Mouse (Mus musculus) heart, postnatal 36 days (tissue): Measurements from ENCODE around the gene Sox10. TPM values are rescaled to one million over a fixed set of nuclear protein-coding genes. Genes with fewer than 3 reads are reported as not detected.

Experiments
- DNase-seq, 2 experiments: peaks; one replicate each; pipeline ENCODE4 v3.0.0; 2021 to 2022
- intact Hi-C: fragments of 180-260 bp; cut with DNase I; formaldehyde crosslinking; loops from one replicate; pipeline ENCODE4 v1.15.1; 2025
- total RNA-seq, 2 experiments: library from RNA; stranded (reverse); gene quantifications; 2 replicates each; pipeline ENCODE4 v1.2.3; 2021

Gene Sox10
- total RNA-seq, 2 experiments from 2014 or later = 1.4 to 1.6 TPM

DNA sequence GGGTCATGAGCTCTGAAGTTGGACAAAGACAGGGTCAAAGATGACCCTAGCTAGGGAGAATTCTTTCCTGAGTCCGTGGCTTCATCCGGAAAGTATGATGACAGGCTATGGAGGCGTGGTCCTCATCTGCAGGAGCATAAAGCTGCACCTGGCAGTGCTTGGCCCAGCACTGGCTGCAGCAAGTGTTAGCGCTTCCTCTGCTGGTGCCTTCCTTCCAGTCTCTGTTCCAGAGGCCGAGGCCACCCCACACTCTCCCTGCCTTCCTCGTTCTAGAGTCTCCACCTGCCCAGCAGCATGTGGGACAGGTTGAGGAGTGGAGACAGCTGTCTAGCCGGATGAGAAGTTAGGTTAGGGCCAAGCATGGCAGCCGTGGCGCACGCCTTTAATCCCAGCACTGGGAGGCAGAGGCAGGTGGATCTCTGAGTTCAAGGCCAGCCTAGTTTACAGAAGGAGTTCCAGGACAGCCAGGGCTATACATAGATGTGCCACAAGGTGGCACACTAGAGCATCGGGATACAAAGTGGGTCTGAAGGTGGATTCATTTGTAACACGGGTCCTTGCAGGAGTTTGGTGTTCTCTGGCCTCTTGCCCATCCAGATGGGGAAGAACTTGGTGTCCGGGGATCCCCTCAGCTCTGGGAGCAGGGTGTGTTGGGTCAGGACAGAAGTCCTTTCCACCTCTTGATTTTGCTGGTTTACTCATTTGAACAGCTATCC, 38.7 kb downstream of the Sox10 start:
- DNase-seq = peak; percentile 64 to 66
- intact Hi-C loops = loop anchor here (2.0 kb wide), 2 partner anchors 22 to 34 kb away; no protein-coding TSS in a partner anchor

DNA sequence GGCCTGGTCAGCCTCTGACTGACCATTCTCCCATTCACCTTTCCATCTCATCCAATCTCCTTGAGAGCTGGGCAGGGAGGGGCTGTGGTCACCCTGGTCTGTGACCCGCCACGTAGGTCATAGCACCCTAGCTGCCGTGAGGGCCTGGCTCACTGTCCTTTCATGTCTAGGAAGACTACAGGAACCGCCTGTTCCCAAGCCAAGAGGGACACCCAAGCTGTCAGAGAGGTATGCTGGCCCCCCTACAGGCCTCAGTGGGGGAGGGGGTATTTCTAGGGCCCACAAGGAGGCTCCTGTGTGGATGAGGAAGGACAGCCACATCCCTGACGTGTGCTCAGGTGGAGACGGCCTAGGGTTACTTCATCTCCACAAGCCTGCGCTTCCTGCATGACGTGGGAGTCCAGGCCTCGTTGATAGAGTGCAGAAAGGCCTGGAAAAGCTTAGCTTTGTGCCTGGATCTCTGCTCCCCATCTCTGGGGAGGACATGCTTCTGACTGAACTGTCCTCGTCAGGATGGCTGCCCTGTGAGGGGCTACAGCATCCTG, 40.6 kb downstream of the Sox10 start:
- DNase-seq = no peak
- intact Hi-C loops = no loop called here

- intact Hi-C loops = no loop called here
- no peak for DNase-seq
Observed at GRCm38 (mm10) chr15:79123751-79124150, 41.3 kb downstream of the Sox10 start.

- intact Hi-C loops = no loop called here
- no peak for DNase-seq
Observed at GRCm38 (mm10) chr15:79122546-79122945, 42.5 kb downstream of the Sox10 start.

DNA sequence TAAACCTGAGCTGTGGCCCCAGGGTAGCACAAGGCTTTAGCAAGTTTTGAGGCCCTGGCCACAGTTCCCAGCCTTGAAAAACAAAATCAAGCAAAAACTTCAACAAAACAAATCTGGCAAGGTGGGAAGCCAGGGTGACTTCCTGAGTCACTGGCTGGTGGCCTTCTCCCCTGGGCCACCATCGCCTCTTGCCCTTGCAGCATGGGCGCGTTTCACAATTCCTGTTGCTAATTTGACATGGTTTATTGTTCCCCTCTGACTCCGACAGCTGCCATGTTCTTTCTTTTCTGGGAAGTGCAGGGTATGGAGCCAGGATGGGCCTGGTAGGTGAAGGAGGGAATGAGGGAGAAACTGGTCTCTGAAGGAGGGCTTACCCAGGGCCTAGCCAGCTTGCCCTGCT, 42.9 kb downstream of the Sox10 start:
- intact Hi-C loops = no loop called here
- DNase-seq = no peak

DNA sequence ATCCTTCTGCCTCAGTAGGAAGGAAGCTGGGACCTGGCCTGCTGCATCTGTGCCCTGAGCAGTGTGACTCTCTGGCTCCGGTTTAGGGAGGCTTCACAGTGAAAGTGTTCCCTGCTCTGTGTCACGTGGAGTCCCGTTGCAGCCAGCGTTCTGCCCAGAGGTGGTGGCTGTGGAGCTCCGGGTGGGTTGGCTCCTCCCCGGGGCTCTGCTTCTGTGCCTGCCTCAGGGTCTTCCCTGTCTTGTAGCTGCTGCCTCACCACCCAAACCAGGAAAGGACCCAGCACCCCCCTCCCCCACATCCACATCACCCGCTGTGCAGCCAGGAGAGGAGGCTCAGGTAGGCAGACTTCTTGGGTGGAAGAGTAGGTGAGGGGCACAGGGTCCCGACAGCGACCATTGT, 45.5 kb downstream of the Sox10 start:
- intact Hi-C loops = no loop called here
- no peak for DNase-seq

- intact Hi-C loops = no loop called here
- DNase-seq = no peak
Observed at GRCm38 (mm10) chr15:79115276-79115675, 49.8 kb downstream of the Sox10 start.

- intact Hi-C loops = loop anchor here (2.0 kb wide), 1 partner anchor 15 kb away; no protein-coding TSS in a partner anchor
- peak in 1 of 2 experiments; percentile 55 for DNase-seq
Observed at GRCm38 (mm10) chr15:79111774-79112173, 53.3 kb downstream of the Sox10 start.

- no peak for DNase-seq
- intact Hi-C loops = loop anchor here (2.0 kb wide), 1 partner anchor 14 kb away; no protein-coding TSS in a partner anchor
Observed at GRCm38 (mm10) chr15:79110528-79110927, 54.5 kb downstream of the Sox10 start.

- no peak for DNase-seq
- intact Hi-C loops = loop anchor here (2.0 kb wide), 1 partner anchor 13 kb away; no protein-coding TSS in a partner anchor
Observed at GRCm38 (mm10) chr15:79110031-79110430, 55.0 kb downstream of the Sox10 start.

- intact Hi-C loops = no loop called here
- no peak for DNase-seq
Observed at GRCm38 (mm10) chr15:79109321-79109934, 55.6 kb downstream of the Sox10 start.

- intact Hi-C loops = no loop called here
- DNase-seq = peak; percentile 76 to 83
Observed at GRCm38 (mm10) chr15:79108421-79109320, 56.4 kb downstream of the Sox10 start, which contains the start of gene Micall1. TSS of gene Micall1 (plus strand) at chr15:79108898.

GRCm38 (mm10) chr15:79107966-79108365, 57.1 kb downstream of the Sox10 start:
- DNase-seq = no peak
- intact Hi-C loops = no loop called here

DNA sequence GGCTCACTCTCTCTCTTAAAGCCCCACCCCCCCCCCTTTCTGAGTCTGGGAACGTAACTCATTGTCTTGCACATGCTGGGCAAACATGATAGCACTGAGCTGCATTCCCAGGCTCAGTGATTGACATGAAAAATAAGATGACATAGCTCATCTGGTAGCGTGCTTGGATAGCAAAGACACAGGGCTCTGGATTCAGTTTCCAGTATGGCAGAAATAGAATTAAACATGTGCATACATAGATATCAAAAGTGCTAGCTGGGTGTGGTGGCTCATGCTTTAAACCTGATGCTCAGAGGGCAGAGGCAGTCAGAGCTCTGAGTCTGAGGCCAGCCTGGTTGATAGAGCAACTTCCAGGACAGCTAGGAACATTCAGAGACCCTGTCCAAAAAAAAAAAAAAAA, 59.2 kb downstream of the Sox10 start:
- no peak for DNase-seq
- intact Hi-C loops = no loop called here

Other genes starting within 250 kb of the Sox10 start
- gene Lgals1, start 238.5 kb downstream of the Sox10 start, total RNA-seq = 100 to 1,000 TPM; 180 to 208 TPM
- gene Nol12, start 230.3 kb downstream of the Sox10 start, total RNA-seq = 10 to 100 TPM; 14.2 to 16.2 TPM
- gene Triobp, start 217.5 kb downstream of the Sox10 start, total RNA-seq = 10 to 100 TPM; 36.7 to 40.3 TPM
- gene H1f0, start 136.8 kb downstream of the Sox10 start, total RNA-seq = 100 to 1,000 TPM in 1 of 2 experiments, 10 to 100 TPM in 1; 79.2 to 117 TPM
- not detected for gene Galr3, start 123.4 kb downstream of the Sox10 start, total RNA-seq
- 1 to 10 TPM; 7.7 to 8.1 TPM for gene Ankrd54, start 102.3 kb downstream of the Sox10 start, total RNA-seq
- gene Eif3l, start 90.1 kb downstream of the Sox10 start, total RNA-seq = 10 to 100 TPM; 71.6 to 72.7 TPM
- gene Micall1, start 56.3 kb downstream of the Sox10 start, total RNA-seq = 10 to 100 TPM; 39.0 to 50.1 TPM
- gene Polr2f, start 24.2 kb downstream of the Sox10 start, total RNA-seq = 100 to 1,000 TPM; 132 to 146 TPM
- 1 to 10 TPM; 1.3 to 2.8 TPM for gene 1700088E04Rik, start 24.0 kb downstream of the Sox10 start, total RNA-seq
- 10 to 100 TPM; 22.4 to 24.1 TPM for gene Pick1, start 63.9 kb upstream of the Sox10 start, total RNA-seq
- under 1 TPM; 0.89 to 0.95 TPM for gene Gm49486, start 64.2 kb upstream of the Sox10 start, total RNA-seq
- gene Slc16a8, start 89.5 kb upstream of the Sox10 start, total RNA-seq = under 1 TPM; 0.53 to 0.62 TPM
- under 1 TPM in 1 of 2 experiments, not detected in 1; 0.50 TPM for gene Baiap2l2, start 120.3 kb upstream of the Sox10 start, total RNA-seq
- gene Pla2g6, start 163.2 kb upstream of the Sox10 start, total RNA-seq = 1 to 10 TPM; 8.1 to 8.7 TPM
- 10 to 100 TPM in 1 of 2 experiments, 1 to 10 TPM in 1; 9.0 to 10.5 TPM for gene Maff, start 181.4 kb upstream of the Sox10 start, total RNA-seq
- 10 to 100 TPM; 37.0 to 43.0 TPM for gene Tmem184b, start 238.3 kb upstream of the Sox10 start, total RNA-seq